Mouse (Mus musculus) liver, embryonic 13.5 days (tissue): ENCODE measurements around the gene Nfkb1. TPM values are rescaled to one million over a fixed set of nuclear protein-coding genes. Genes with fewer than 3 reads are reported as not detected.

Experiments
- ATAC-seq: fragments of 200-750 bp; cut with Nextera tagmentation; 2 replicates; pipeline ENCODE4 v1.8.0; 2017; ENCODE audit warnings: low read depth, mild to moderate bottlenecking, moderate number of reproducible peaks, moderate library complexity
- DNase-seq: peaks from one replicate; pipeline ENCODE4 v3.0.0; 2022
- H3K27ac ChIP-seq: fragments of 300-500 bp; sonication (generic); 2 replicates; pipeline ENCODE4 v1.5.1; 2015; ENCODE audit warnings: moderate library complexity, mild to moderate bottlenecking, inconsistent platforms
- H3K27me3 ChIP-seq: fragments of 300-500 bp; sonication (generic); 2 replicates; pipeline ENCODE4 v1.6.1; 2015; ENCODE audit warnings: mild to moderate bottlenecking, inconsistent platforms
- H3K36me3 ChIP-seq: fragments of 300-500 bp; sonication (generic); 2 replicates; pipeline ENCODE4 v1.6.1; 2015; ENCODE audit warnings: mild to moderate bottlenecking, inconsistent platforms
- H3K4me1 ChIP-seq: fragments of 300-500 bp; sonication (generic); replicated peaks from 2 replicates; pipeline ENCODE4 v1.6.1; 2015; ENCODE audit warnings: inconsistent platforms
- H3K4me2 ChIP-seq: fragments of 300-500 bp; sonication (generic); 2 replicates; pipeline ENCODE4 v1.6.1; 2015; ENCODE audit warnings: inconsistent platforms, mild to moderate bottlenecking, moderate library complexity
- H3K4me3 ChIP-seq: fragments of 300-500 bp; sonication (generic); replicated peaks from 2 replicates; pipeline ENCODE4 v1.5.1; 2015; ENCODE audit warnings: mild to moderate bottlenecking, inconsistent platforms
- H3K9ac ChIP-seq: fragments of 300-500 bp; sonication (generic); 2 replicates; pipeline ENCODE4 v1.6.1; 2015; ENCODE audit warnings: mild to moderate bottlenecking, inconsistent platforms
- H3K9me3 ChIP-seq: fragments of 300-500 bp; sonication (generic); replicated peaks from 2 replicates; pipeline ENCODE4 v1.6.1; 2016; ENCODE audit warnings: inconsistent platforms
- WGBS: fragments of 180-500 bp; shearing (Covaris S2); methylation state at CpG from one replicate; pipeline ENCODE4 v1.1.7; 2015; ENCODE audit not compliant: insufficient replicate concordance; 5-methylcytosine and 5-hydroxymethylcytosine counted together
- polyA plus RNA-seq: library from polyadenylated mRNA; unstranded; fragments of >200 nt; fragmentation: Nextera tagmentation; extraction: Ambion mirVana; gene quantifications from 2 replicates; pipeline ENCODE4 v1.2.1, GENCODE M21; 2015

The Nfkb1 gene
- polyA plus RNA-seq, 1 experiment from 2014 or later: 14.1 TPM

- Histone ChIP-seq H3K4me3 (no peak overlapping the region), H3K9ac (no peak overlapping the region), H3K36me3 (peaks cover 4% of the 10 kb centered on the region; the same call in 1 of the 2 replicates), H3K27me3 (no peaks in the 10 kb centered on the region), H3K4me2 (no peak overlapping the region), H3K9me3 (no peaks in the 10 kb centered on the region), H3K4me1 (peaks cover 47% of the 10 kb centered on the region), H3K27ac (no peak overlapping the region)
- DNase-seq: no peak
- no peak for ATAC-seq
- 72% methylated on average over 5 of the region's 5 CpGs for WGBS
Observed at GRCm38 (mm10) chr3:135640203-135640602, 51.1 kb downstream of the Nfkb1 start.

DNA sequence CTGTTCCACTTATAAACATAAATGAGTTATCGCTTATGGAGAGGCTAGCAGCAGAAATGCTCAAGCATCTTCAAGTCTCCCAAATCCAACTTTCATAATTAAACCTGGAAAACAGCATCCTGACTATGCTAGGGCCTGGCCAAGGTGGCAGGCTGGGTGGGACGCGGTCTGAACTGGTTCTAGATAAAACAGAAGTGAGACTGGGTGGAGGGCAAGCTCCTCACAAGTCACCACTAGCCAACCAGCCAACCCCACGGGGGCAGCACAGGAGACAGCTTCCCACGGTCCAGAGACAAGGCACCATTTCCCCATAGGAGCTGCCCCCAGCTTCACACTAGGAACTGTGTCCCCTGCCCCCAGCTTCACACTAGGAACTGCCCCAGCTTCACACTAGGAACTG, 53.8 kb downstream of the Nfkb1 start:
- DNase-seq: no peak
- Histone ChIP-seq H3K4me3 (no peak overlapping the region), H3K4me2 (no peak overlapping the region), H3K9ac (no peak overlapping the region), H3K9me3 (no peaks in the 10 kb centered on the region), H3K27ac (peak overlapping the region; percentile 27; the same call in 1 of the 2 replicates), H3K4me1 (peaks cover 56% of the 10 kb centered on the region), H3K27me3 (no peaks in the 10 kb centered on the region), H3K36me3 (no peaks in the 10 kb centered on the region; the same call in 1 of the 2 replicates)
- 38% methylated on average over 5 of the region's 5 CpGs for WGBS
- ATAC-seq: peak; percentile 45; the same call in 1 of the 2 replicates

GRCm38 (mm10) chr3:135636454-135636853, 54.9 kb downstream of the Nfkb1 start:
- Histone ChIP-seq H3K4me2 (peak overlapping the region; percentile 34), H3K27me3 (no peaks in the 10 kb centered on the region), H3K4me3 (no peak overlapping the region), H3K27ac (peak overlapping the region; percentile 65; the same call in 1 of the 2 replicates), H3K4me1 (peaks cover 56% of the 10 kb centered on the region), H3K36me3 (no peaks in the 10 kb centered on the region), H3K9me3 (no peaks in the 10 kb centered on the region), H3K9ac (no peak overlapping the region)
- 17% methylated on average over 14 of the region's 14 CpGs for WGBS
- ATAC-seq (peak; percentile 84), DNase-seq (peak; percentile 61)

DNA sequence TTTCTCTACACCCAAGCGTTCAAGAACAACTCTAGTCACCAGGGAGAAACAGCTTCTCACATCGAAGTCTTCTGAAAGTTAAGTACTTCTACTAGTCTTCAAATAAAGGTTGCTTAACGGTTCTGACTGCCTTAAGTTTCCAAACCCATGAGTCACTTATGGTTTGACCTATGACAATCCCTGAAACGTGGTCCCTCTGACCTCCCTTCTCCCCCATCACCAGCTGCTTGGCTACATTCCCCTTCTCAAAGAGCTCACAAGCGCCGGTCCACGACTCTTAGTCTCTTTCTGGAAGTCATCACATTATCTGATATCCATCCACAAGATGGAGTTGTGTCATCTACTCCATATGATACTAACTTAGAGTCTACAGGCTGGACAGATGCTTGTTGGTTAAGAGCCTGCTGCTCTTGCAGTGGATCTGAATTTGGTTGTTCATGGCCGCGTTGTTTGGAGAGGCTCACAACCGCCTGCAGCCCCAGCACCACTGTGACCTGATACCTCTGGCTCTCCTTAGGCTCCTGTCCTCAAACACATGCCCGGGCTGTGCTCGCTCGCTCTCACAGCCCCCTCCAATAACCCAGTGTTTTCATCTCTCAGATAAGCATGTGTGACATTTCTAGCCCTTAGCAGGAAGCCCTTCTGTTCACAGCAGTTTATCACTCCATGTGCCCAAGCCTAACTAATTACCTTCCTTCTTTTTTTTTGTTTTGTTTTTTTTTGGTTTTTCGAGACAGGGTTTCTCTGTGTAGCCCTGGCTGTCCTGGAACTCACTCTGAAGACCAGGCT, 55.5 kb downstream of the Nfkb1 start:
- H3K27ac ChIP-seq: peak overlapping the region; percentile 53
- H3K4me3 ChIP-seq: no peak overlapping the region
- H3K9me3 ChIP-seq: no peaks in the 10 kb centered on the region
- ATAC-seq: peak; percentile 38
- H3K4me1 ChIP-seq: peaks cover 54% of the 10 kb centered on the region
- peak overlapping the region; percentile 34 for H3K4me2 ChIP-seq
- H3K27me3 ChIP-seq: no peaks in the 10 kb centered on the region
- no peak overlapping the region for H3K9ac ChIP-seq
- no peak for DNase-seq
- H3K36me3 ChIP-seq: no peaks in the 10 kb centered on the region
- WGBS: 46% methylated on average over 14 of the region's 14 CpGs

DNA sequence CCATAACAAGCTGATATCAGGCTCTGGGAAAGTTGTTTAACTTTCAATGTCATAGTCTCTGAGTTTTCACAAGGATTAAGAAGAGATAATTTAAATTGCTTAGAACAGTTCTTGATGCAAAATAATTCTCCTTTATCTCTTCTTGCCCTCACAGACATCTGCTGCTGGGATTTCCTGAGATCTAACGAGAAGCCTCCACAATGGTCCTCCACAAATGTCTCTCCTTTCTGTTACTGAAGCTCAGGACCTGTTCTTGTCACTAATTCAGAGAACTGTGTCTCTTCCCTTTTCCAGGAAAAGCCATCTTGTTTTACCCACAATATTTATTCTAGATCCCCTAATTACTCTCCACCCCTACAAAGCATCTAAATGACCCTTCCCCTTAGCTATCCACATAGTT, 56.3 kb downstream of the Nfkb1 start:
- H3K27me3 ChIP-seq: no peaks in the 10 kb centered on the region
- ATAC-seq (no peak), DNase-seq (no peak)
- no peaks in the 10 kb centered on the region for H3K36me3 ChIP-seq
- WGBS: 30% methylated on average over 1 of the region's 1 CpGs
- H3K4me2 ChIP-seq: no peak overlapping the region
- H3K27ac ChIP-seq: no peak overlapping the region
- no peak overlapping the region for H3K9ac ChIP-seq
- no peaks in the 10 kb centered on the region for H3K9me3 ChIP-seq
- H3K4me1 ChIP-seq: peaks cover 52% of the 10 kb centered on the region
- H3K4me3 ChIP-seq: no peak overlapping the region

DNA sequence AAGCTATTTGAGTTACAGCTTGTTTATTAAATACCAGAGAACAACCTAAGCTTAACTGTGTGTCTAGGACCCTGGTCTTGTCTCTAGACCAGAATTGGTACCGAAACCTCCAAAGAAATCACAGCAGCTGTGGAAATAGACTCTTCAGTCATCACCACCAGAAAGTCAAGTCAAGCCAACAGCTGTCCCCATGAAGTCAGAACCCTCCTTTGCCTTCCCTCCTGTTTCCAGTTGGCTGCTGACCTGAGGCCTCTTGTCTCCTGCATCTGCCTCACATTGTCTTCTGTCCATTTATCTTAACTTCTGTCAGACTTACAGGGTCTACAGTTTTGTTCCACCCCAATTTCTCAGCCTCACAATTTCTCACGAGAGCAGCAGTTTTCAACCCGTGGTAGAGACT, 57.1 kb downstream of the Nfkb1 start:
- no peaks in the 10 kb centered on the region for H3K36me3 ChIP-seq
- ATAC-seq (no peak), DNase-seq (no peak)
- H3K9ac ChIP-seq: no peak overlapping the region
- H3K27ac ChIP-seq: no peak overlapping the region
- no peak overlapping the region for H3K4me3 ChIP-seq
- H3K9me3 ChIP-seq: no peaks in the 10 kb centered on the region
- no peak overlapping the region for H3K4me2 ChIP-seq
- H3K27me3 ChIP-seq: no peaks in the 10 kb centered on the region
- 70% methylated on average over 3 of the region's 3 CpGs for WGBS
- H3K4me1 ChIP-seq: peaks cover 52% of the 10 kb centered on the region

- WGBS: 29% methylated on average over 4 of the region's 4 CpGs
Observed at GRCm38 (mm10) chr3:135631856-135632255, 59.5 kb downstream of the Nfkb1 start.

GRCm38 (mm10) chr3:135631096-135631457, 60.3 kb downstream of the Nfkb1 start:
- Histone ChIP-seq H3K9me3 (no peaks in the 10 kb centered on the region), H3K4me2 (no peak overlapping the region), H3K4me1 (peaks cover 41% of the 10 kb centered on the region), H3K27me3 (no peaks in the 10 kb centered on the region), H3K36me3 (no peaks in the 10 kb centered on the region; the same call in 1 of the 2 replicates), H3K9ac (no peak overlapping the region), H3K27ac (no peak overlapping the region), H3K4me3 (no peak overlapping the region)
- DNase-seq: peak; percentile 14
- 53% methylated on average over 10 of the region's 10 CpGs for WGBS
- ATAC-seq: 0 out of 2 replicates have a peak, but pooled peaks have one; percentile 19

More at GRCm38 (mm10) chr3:135631856-135632255, 59.5 kb downstream of the Nfkb1 start:
- ATAC-seq: 0 out of 2 replicates have a peak, but pooled peaks have one; percentile 11
- DNase-seq: no peak
- Histone ChIP-seq H3K9me3 (no peaks in the 10 kb centered on the region), H3K27ac (no peak overlapping the region), H3K36me3 (no peaks in the 10 kb centered on the region; the same call in 1 of the 2 replicates), H3K4me2 (no peak overlapping the region), H3K9ac (no peak overlapping the region), H3K4me1 (peaks cover 49% of the 10 kb centered on the region), H3K27me3 (no peaks in the 10 kb centered on the region), H3K4me3 (no peak overlapping the region)

DNA sequence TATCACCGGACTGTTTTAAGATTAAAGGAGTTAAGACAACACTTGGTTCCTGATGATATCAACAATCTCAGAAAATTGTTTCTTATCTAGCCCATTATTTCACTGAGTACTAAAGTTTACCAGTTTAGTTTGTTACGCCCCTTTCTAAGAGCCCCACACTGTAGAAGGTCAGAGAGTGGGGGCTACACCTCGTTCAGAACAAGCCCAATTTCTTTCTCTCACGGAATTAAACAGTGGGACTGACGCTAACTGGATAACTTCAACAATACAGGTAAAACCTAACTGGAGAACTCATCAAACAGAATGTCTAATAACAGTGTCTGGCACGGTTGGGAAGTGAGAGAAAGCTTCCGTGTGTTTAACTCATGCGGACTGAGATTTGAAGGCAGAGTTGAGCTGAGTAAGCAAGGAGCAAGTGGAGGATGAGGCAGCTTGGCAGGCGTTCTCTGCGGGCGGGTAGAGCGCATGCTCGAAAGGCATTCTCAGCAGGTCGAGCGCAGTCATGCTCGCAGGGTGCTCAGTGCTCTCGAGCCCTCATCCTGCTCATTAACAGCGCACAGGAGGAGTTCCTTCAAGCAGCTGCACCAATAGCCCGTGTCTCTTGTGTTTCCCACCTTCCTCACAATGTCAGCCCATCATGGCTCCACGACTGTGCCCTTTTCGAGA, 60.8 kb downstream of the Nfkb1 start:
- Histone ChIP-seq H3K27ac (no peak overlapping the region), H3K9me3 (no peaks in the 10 kb centered on the region), H3K9ac (no peak overlapping the region), H3K4me1 (peaks cover 36% of the 10 kb centered on the region), H3K4me2 (no peak overlapping the region), H3K27me3 (no peaks in the 10 kb centered on the region), H3K4me3 (no peak overlapping the region), H3K36me3 (no peaks in the 10 kb centered on the region; the same call in 1 of the 2 replicates)
- 77% methylated on average over 21 of the region's 21 CpGs for WGBS
- ATAC-seq (no peak), DNase-seq (no peak)

- DNase-seq: no peak
- no peaks in the 10 kb centered on the region for H3K9me3 ChIP-seq
- ATAC-seq: no peak
- no peak overlapping the region for H3K4me2 ChIP-seq
- H3K9ac ChIP-seq: no peak overlapping the region
- 78% methylated on average over 4 of the region's 4 CpGs for WGBS
- H3K27ac ChIP-seq: no peak overlapping the region
- no peaks in the 10 kb centered on the region for H3K27me3 ChIP-seq
- H3K36me3 ChIP-seq: no peaks in the 10 kb centered on the region; the same call in 1 of the 2 replicates
- H3K4me3 ChIP-seq: no peak overlapping the region
- H3K4me1 ChIP-seq: peaks cover 30% of the 10 kb centered on the region
Observed at GRCm38 (mm10) chr3:135629830-135630355, 61.5 kb downstream of the Nfkb1 start.

GRCm38 (mm10) chr3:135628706-135629169, 62.6 kb downstream of the Nfkb1 start:
- Histone ChIP-seq H3K4me3 (no peak overlapping the region), H3K9ac (no peak overlapping the region), H3K27me3 (no peaks in the 10 kb centered on the region), H3K4me1 (peaks cover 22% of the 10 kb centered on the region), H3K27ac (no peak overlapping the region), H3K9me3 (no peaks in the 10 kb centered on the region), H3K36me3 (no peaks in the 10 kb centered on the region; the same call in 1 of the 2 replicates), H3K4me2 (no peak overlapping the region)
- DNase-seq (no peak), ATAC-seq (no peak)
- WGBS: 72% methylated on average over 9 of the region's 9 CpGs
